Mouse (Mus musculus): ENCODE results near the gene Nit1. TPM values are rescaled to one million over a fixed set of nuclear protein-coding genes. Genes with fewer than 3 reads are reported as not detected.
"Not testable (repeated sequence)": the region's sequence is repeated elsewhere in the genome, so short reads cannot be mapped to it uniquely, and the experiment has no call there.

The Nit1 gene
- total RNA-seq, 2 experiments from 2014 or later: 20.9 to 22.1 TPM

GRCm38 (mm10) chr1:171356814-171357213 lies 11.4 kb upstream of the Nit1 start:
- intact Hi-C loops (cut with DNase I): loop anchor here (1.0 to 5.0 kb wide), 2 partner anchors 36 to 245 kb away; partner anchors contain the start of gene Cfap126
- DNase-seq: no peak

- DNase-seq: no peak
- intact Hi-C loops (cut with DNase I): loop anchor here (5.0 kb wide), 1 partner anchor 244 kb away; the partner anchor contains the start of gene Cfap126
These were observed 10.4 kb upstream of the Nit1 start for GRCm38 (mm10) chr1:171355812-171356340.

GRCm38 (mm10) chr1:171349210-171349609 lies 3.8 kb upstream of the Nit1 start:
- DNase-seq: no peak

DNA sequence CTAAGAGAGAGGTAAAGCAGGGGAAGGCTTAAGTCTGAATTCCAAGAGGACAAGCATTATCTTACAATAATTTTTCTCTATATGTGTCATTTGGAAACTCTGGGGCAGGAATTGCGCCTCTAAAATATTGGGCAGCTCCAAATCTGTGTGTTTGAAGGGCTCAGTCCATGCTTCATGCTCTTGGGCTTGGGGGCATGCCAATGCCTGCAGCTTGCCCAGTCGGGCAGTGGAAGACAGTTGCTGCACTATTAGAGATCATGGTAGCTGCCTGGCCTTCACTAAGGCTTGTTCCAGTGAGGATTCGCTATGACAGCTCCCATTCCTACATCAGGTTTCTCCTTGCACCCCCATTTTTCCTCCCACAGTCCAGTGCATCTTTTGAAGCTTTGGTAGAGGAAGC lies 3.2 kb upstream of the Nit1 start:
- peak in 1 of 2 experiments; percentile 22 for DNase-seq
- intact Hi-C loops (cut with DNase I): no loop called here

More at GRCm38 (mm10) chr1:171349210-171349609, 3.8 kb upstream of the Nit1 start:
- intact Hi-C loops (cut with DNase I): no loop called here

DNA sequence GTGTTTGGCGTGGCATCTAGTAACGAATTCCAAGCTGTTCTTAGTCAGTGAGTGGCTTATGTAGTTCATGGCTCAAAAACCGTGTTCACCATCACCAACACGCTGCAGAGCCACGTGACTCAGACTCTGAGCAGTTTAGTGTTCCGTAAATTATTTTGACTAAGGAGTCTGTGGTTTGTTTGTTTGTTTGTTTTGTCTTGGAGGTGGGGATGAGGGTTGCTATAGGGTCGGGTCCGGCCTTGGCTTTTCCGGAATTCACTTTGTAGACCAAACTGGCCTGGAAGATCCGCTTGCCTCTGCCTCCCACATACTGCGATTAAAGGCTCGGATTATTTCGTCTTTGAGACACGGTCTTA lies 627 bp upstream of the Nit1 start:
- no peak for DNase-seq
- intact Hi-C loops (cut with DNase I): no loop called here

GRCm38 (mm10) chr1:171344715-171345114 lies 731 bp downstream of the Nit1 start:
- intact Hi-C loops (cut with DNase I): no loop called here
- DNase-seq: no peak

GRCm38 (mm10) chr1:171343922-171344677 lies 1.3 kb downstream of the Nit1 start:
- intact Hi-C loops (cut with DNase I): no loop called here
- DNase-seq: peak; percentile 32 to 46

DNA sequence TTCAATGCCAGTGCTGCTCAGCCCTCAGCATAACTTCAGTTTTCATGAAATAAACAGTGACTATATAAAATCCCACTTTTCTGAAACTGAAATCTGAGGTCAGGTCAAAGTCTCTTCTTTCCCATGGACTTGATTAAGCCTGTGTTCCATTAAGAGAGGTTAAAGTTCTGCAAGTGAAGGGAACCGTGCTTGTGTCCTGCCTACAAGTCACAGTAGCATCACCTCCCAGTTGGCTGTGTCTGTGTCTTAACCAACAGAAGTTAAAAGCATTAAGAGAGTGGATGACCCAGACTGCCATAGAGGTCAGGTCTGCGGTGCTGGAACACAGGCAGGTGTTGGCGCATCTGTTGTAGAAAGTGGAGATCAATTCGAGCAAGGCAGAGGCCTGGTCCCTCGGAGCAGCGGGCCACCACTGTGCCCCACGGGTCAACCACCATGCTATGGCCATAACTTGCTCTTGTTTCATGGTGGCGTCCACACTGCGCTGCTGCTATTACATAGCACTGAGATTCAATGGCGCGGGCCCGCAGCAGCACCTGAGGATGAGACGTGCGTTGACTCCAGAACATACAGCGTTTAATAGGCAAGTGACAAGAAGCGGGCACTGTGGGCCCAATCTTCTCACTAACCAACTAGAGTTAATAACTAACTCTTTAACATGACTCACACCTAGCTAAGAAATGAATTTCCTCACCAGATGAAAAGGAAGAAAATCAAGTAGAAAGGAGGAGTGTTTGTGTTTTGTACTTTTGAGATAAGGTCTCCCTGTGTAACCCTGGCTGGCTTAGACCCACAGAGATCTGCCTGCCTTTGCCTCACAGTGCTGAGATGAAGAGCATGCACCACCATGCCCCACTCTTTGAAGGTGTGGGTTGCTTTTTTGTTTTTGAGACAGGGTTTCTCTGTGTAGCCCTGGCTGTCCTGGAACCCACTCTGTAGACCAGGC lies 2.9 kb downstream of the Nit1 start:
- DNase-seq: no peak
- intact Hi-C loops (cut with DNase I): no loop called here

- intact Hi-C loops (cut with DNase I): no loop called here
- peak in 1 of 2 experiments; percentile 36 for DNase-seq
These were observed 15.3 kb downstream of the Nit1 start for GRCm38 (mm10) chr1:171330216-171330560.

GRCm38 (mm10) chr1:171329433-171330215 lies 15.8 kb downstream of the Nit1 start:
- no peak for DNase-seq
- intact Hi-C loops (cut with DNase I): loop anchor here (2.0 kb wide), 1 partner anchor 35 kb away; the partner anchor contains the start of gene Ufc1

DNA sequence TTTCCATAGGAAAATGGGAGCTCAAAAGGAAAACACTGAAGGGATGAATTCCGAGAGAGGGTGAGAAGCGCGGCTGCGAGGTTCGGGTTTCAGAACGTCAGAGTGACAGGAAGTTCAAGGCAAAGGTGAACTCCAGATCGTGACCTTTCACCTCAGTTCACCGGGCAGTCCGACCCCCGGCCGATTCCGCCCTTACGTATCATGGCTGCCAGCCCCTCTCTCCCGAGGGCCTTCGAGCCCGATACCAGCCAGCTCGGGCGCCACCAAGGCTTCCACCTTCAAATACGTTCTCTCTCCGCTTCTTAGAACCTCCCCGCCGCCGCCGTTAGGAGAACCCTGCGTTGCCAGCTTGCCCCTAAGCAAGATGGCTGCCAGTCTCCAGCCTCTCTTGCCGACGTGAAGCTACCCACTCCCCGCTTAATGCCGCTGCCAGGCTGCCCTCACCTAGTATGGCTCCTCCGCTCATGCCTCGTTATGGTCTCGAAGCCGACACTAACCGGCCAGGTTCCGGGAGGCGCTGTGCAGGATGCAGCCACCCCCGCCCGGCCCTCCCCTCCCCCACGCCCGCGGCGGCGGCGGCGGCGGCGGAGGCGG lies 16.5 kb downstream of the Nit1 start, which contains the start of gene Dedd:
TSS of gene Dedd (plus strand) at position 307 of the 594 bp plus-strand sequence.
- intact Hi-C loops (cut with DNase I): loop anchor here (2.0 kb wide), 1 partner anchor 34 kb away; the partner anchor contains the start of gene Ufc1
- peak; percentile 94 to 95 for DNase-seq

DNA sequence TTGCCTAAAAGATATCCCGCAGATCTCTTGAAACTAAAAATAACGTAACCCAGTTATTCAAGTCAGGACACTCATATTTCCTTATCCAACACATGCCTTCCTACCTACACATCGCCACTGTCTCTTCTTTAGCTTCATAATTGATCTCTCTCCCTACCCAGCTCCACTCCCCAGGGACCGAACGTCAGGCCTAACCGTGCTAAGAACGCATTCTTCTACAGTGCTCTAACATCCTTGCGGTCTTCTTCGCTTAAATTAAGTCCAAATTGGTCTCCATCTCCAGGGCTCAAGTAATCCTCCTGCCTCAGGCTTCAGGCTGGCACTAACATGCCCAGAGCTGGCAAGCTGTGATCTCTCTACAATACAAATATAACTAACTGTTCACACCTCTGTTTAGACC lies 17.2 kb downstream of the Nit1 start:
- peak in 1 of 2 experiments; percentile 27 for DNase-seq
- intact Hi-C loops (cut with DNase I): loop anchor here (2.0 kb wide), 1 partner anchor 33 kb away; the partner anchor contains the start of gene Ufc1

DNA sequence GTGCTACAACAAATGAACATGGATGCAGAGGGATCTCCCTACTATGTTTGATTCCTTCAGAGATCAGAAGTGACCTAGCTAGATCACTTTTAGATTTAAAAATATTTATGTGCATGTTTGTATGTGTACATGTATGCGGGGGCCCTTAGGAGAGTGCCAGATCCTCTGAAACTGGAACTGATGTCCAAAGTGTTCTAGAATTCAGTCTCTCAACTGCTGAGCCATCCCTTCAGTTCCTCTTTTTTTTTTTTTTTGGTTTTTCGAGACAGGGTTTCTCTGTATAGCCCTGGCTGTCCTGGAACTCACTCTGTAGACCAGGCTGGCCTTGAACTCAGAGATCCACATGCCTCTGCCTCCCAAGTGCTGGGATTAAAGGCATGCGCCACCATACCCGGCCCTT lies 18.9 kb downstream of the Nit1 start:
- intact Hi-C loops (cut with DNase I); DNase-seq: not testable (repeated sequence)

DNA sequence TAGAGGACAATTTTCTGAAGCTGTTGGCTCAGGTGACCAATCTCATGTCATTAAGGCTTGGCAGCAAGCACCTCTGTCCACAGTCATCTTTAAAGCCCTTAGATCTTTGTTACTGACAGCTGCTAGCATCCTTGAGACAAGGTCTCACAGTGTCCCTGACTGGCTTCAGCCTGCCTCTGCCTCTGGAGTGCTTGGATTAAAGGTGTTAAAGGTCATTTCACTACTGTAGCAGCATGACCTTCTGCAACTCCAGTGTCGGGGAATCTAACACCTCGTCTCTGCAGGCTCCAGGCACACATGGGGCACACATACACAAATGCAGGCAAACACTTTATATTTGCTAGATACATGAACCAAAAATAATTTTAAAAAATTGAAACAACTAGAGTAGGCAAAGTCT lies 19.9 kb downstream of the Nit1 start:
- intact Hi-C loops (cut with DNase I): no loop called here
- no peak for DNase-seq

GRCm38 (mm10) chr1:171322012-171322411 lies 23.4 kb downstream of the Nit1 start:
- intact Hi-C loops (cut with DNase I): no loop called here
- no peak for DNase-seq

DNA sequence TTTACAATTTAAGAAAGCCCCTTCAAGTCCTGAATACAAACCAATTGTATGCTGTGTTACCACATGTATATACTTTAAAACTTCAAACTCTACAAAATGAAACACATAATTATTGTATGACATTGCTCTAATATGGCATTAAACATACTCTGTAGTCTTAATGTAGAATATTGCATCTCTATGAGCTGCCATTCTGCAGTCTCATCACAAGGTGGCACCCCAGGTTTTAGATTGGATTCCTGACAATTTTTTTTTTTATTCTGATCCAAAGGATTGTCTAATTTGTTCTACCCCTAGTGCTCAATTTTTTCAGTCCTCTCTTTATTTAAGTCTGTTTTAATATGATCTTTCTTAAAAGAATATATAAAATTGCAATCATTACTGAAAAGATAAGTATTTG lies 24.0 kb downstream of the Nit1 start:
- intact Hi-C loops (cut with DNase I): loop anchor here (1.0 to 2.0 kb wide), 2 partner anchors 36 to 59 kb away; no protein-coding TSS in a partner anchor
- peak in 1 of 2 experiments; percentile 51 for DNase-seq

GRCm38 (mm10) chr1:171320151-171320550 lies 25.3 kb downstream of the Nit1 start:
- no peak for DNase-seq
- intact Hi-C loops (cut with DNase I): loop anchor here (2.0 kb wide), 1 partner anchor 61 kb away; no protein-coding TSS in a partner anchor

DNA sequence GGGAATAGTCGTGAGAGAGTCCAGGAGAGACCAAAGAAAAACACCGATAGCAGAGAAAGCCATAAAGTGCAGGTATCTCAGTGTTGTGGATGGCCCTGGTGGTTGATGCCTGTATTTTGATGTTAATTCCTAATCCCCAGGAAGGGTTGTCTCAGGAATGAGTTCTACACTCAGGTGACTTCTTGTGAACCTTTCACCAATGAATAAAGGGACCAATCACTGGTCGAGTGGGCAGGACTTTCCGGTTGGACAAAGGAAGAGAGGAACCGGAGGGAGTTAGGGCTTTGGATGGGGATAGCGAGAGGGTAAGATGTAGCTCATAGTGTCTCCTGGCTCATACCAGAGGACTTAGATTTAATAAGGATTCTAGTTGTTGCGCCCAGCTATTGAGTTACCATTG lies 25.7 kb downstream of the Nit1 start:
- DNase-seq: no peak
- intact Hi-C loops (cut with DNase I): loop anchor here (2.0 kb wide), 1 partner anchor 61 kb away; no protein-coding TSS in a partner anchor

GRCm38 (mm10) chr1:171309321-171309720 lies 36.1 kb downstream of the Nit1 start:
- no peak for DNase-seq
- intact Hi-C loops (cut with DNase I): no loop called here
